Mouse (Mus musculus) gastrocnemius, postnatal 36 days (tissue): ENCODE data around the gene Fdx1. TPM values are rescaled to one million over a fixed set of nuclear protein-coding genes. Genes with fewer than 3 reads are reported as not detected.

Source experiments
- DNase-seq, 2 experiments: peaks; one replicate each; pipeline ENCODE4 v3.0.0; 2022
- intact Hi-C: fragments of 180-260 bp; cut with DNase I; formaldehyde crosslinking; loops from one replicate; pipeline ENCODE4 v1.15.1; 2025
- total RNA-seq, 2 experiments: library from RNA; stranded (reverse); gene quantifications; 2 replicates each; pipeline ENCODE4 v1.2.3; 2021

Gene Fdx1
- total RNA-seq, 2 experiments from 2014 or later, result 36.2 to 40.7 TPM

GRCm38 (mm10) chr9:51973846-51974245 is 10.5 kb upstream of the Fdx1 start:
- no peak for DNase-seq
- intact Hi-C loops, result no loop called here

- intact Hi-C loops, result no loop called here
- no peak for DNase-seq
Observed at GRCm38 (mm10) chr9:51966373-51966772, 3.0 kb upstream of the Fdx1 start.

GRCm38 (mm10) chr9:51964110-51964509 is 754 bp upstream of the Fdx1 start:
- intact Hi-C loops, result no loop called here
- DNase-seq, result no peak

GRCm38 (mm10) chr9:51961190-51961909 is 2.0 kb downstream of the Fdx1 start:
- no peak for DNase-seq
- intact Hi-C loops, result no loop called here

GRCm38 (mm10) chr9:51960331-51960730 is 3.0 kb downstream of the Fdx1 start:
- DNase-seq, result no peak
- intact Hi-C loops, result no loop called here

- no peak for DNase-seq
- intact Hi-C loops, result no loop called here
Observed at GRCm38 (mm10) chr9:51958981-51959380, 4.4 kb downstream of the Fdx1 start.

GRCm38 (mm10) chr9:51957025-51957424 is 6.3 kb downstream of the Fdx1 start:
- intact Hi-C loops, result no loop called here
- DNase-seq, result no peak

- intact Hi-C loops, result no loop called here
Observed at GRCm38 (mm10) chr9:51956484-51956883, 6.9 kb downstream of the Fdx1 start.

GRCm38 (mm10) chr9:51951337-51951736 is 12.0 kb downstream of the Fdx1 start:
- DNase-seq, result no peak
- intact Hi-C loops, result no loop called here

More at GRCm38 (mm10) chr9:51956484-51956883, 6.9 kb downstream of the Fdx1 start:
- no peak for DNase-seq

GRCm38 (mm10) chr9:51950667-51951066 is 12.7 kb downstream of the Fdx1 start:
- no peak for DNase-seq
- intact Hi-C loops, result no loop called here

GRCm38 (mm10) chr9:51950225-51950624 is 13.1 kb downstream of the Fdx1 start:
- intact Hi-C loops, result no loop called here
- no peak for DNase-seq

GRCm38 (mm10) chr9:51943934-51944333 is 19.4 kb downstream of the Fdx1 start:
- intact Hi-C loops, result no loop called here
- DNase-seq, result no peak

GRCm38 (mm10) chr9:51934641-51935040 is 28.7 kb downstream of the Fdx1 start:
- DNase-seq, result no peak
- intact Hi-C loops, result no loop called here

GRCm38 (mm10) chr9:51931997-51932396 is 31.4 kb downstream of the Fdx1 start:
- intact Hi-C loops, result no loop called here
- no peak for DNase-seq

- intact Hi-C loops, result no loop called here
- DNase-seq, result no peak
Observed at GRCm38 (mm10) chr9:51931054-51931690, 32.2 kb downstream of the Fdx1 start.

- DNase-seq, result no peak
- intact Hi-C loops, result no loop called here
Observed at GRCm38 (mm10) chr9:51929972-51930371, 33.4 kb downstream of the Fdx1 start.

GRCm38 (mm10) chr9:51928659-51929058 is 34.7 kb downstream of the Fdx1 start:
- intact Hi-C loops, result no loop called here
- DNase-seq, result no peak

- peak in 1 of 2 experiments; percentile 14 for DNase-seq
- intact Hi-C loops, result no loop called here
Observed at GRCm38 (mm10) chr9:51928116-51928515, 35.2 kb downstream of the Fdx1 start.

GRCm38 (mm10) chr9:51927680-51928079 is 35.7 kb downstream of the Fdx1 start:
- DNase-seq, result no peak
- intact Hi-C loops, result no loop called here

GRCm38 (mm10) chr9:51926629-51927028 is 36.7 kb downstream of the Fdx1 start:
- no peak for DNase-seq
- intact Hi-C loops, result no loop called here

- no peak for DNase-seq
- intact Hi-C loops, result no loop called here
Observed at GRCm38 (mm10) chr9:51924551-51925081, 38.7 kb downstream of the Fdx1 start.

GRCm38 (mm10) chr9:51922756-51923155 is 40.6 kb downstream of the Fdx1 start:
- DNase-seq, result no peak
- intact Hi-C loops, result no loop called here
